Mouse (Mus musculus) CH12.LX (cell line): ENCODE results near the gene Pmvk.

Source experiments
- MEF2A ChIP-seq: IDR thresholded peaks from 2 replicates; pipeline ENCODE4 v1.6.1; 2014; ENCODE audit warnings: low read depth, mild to moderate bottlenecking, inconsistent platforms, low read length, improper control_type of control experiment, borderline replicate concordance
- POLR2A ChIP-seq: IDR thresholded peaks from 2 replicates; pipeline ENCODE4 v1.6.1; 2011; ENCODE audit warnings: low read depth, mild to moderate bottlenecking, improper control_type of control experiment, low read length
- SMC3 ChIP-seq: IDR thresholded peaks from 2 replicates; pipeline ENCODE4 v1.6.1; 2011; ENCODE audit warnings: low read depth, low read length, improper control_type of control experiment

GRCm38 (mm10) chr3:89418861-89419250, 35.5 kb upstream of the Pmvk start:
- TF ChIP-seq MEF2A (no peak), SMC3 (no peak), POLR2A (no peak)
